Mouse (Mus musculus) v-Abl transformed pro-B cells (cell line): Measurements from ENCODE around the gene Dnah7c.
"Not testable (repeated sequence)": the region's sequence is repeated elsewhere in the genome, so short reads cannot be mapped to it uniquely, and the experiment has no call there.

ENCODE experiments used
- in situ Hi-C, 2 experiments: fragments of 400-800 bp; cut with MboI; formaldehyde crosslinking; loops; one replicate each; pipeline ENCODE4 v1.15.1; 2025; ENCODE audit not compliant: unreplicated experiment in 2 of 2

The Dnah7c gene

DNA sequence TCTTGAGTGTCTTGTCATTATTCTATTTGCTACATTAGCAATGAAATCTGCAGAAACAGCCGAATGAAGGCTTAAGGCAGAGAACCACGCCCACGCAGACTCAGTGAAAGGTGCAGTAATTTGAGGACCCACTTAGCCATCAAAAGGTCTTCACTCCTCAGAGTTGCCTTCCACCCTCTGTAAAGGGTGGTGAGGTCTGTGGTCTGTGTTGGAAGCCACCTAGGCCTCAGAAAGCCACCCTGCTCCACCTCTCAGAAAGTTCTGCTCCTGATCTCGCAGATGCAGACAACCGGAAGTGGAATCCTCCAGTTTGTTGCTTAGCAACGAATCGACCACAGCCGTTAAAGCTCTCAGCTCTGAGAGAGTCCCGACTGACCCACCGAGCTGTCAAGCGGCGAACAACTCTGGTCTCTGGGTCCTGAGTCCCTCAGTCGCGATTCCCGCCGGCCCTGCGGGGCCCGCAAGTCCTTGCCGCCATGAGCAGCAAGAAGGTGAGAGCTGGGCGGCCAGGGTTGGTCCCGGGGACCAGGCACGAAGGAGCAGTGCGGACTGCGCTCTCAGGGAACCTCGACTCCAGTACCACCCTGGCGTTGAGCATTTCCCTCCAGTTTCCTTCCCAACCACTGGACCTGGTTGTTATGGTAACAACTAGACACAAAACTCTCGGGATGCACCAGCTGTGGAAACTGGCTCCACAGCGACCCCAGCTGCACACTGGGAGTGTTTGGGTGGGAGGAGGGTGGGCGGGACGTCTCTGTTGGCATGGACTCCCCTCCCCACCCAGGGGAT lies at the start of gene Dnah7c:
Dnah7c (plus strand) TSS at position 456 of the 789 bp plus-strand sequence.
- in situ Hi-C loops: loop anchor here in 1 of 2 experiments (10.0 to 25.0 kb wide), 2 partner anchors 487 to 549 kb away; no protein-coding TSS in a partner anchor

DNA sequence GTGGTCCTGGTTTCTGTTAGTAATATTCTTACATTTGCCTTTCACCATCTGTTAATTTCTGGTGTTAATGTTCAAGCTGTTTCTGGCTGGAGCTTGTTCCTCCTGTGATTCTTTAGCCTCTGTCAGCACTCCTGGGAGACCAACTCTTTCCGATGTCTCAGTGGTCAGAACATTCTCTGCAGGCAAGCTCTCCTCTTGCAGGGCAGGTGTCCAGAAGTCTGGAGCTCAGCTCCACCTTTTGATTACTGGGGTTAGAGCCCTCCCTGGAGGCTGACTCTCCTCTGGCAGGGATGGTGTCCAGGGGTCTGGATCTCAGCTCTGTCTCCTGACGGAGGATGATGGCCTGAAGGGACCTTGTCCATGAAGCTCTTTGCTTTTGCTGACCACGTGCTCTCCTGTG lies 44.8 kb upstream of the Dnah7c start:
- in situ Hi-C loops: not testable (repeated sequence)

DNA sequence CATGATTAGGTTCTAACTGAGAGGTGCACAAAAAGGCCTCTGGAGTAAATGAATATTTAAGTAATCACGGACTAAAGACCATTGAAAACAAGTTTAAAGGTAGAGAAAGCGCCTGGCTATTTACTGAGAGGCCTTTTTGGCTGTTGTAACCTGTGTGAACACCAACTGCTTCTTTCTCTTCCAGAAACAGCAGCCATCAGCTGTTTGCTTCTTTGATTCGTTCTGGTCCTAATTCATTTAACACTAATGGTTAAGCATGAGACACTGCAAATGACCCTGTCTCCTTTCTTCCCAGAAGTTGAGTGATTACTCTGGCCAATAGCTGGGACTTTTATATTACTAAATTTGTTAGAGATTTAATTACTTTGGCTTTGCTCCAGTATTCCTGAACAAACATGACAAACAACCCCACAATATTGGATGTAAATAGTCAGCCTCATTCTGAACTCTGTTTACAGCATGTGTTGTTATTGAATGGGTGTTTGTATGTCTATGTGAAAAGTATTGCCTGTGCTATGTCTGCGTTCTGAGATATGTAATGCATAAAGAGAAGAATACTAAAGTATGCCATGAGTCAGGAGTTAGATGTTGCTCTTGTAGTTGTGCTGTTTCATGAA lies 30.6 kb upstream of the Dnah7c start:
- in situ Hi-C loops: not testable (repeated sequence)

DNA sequence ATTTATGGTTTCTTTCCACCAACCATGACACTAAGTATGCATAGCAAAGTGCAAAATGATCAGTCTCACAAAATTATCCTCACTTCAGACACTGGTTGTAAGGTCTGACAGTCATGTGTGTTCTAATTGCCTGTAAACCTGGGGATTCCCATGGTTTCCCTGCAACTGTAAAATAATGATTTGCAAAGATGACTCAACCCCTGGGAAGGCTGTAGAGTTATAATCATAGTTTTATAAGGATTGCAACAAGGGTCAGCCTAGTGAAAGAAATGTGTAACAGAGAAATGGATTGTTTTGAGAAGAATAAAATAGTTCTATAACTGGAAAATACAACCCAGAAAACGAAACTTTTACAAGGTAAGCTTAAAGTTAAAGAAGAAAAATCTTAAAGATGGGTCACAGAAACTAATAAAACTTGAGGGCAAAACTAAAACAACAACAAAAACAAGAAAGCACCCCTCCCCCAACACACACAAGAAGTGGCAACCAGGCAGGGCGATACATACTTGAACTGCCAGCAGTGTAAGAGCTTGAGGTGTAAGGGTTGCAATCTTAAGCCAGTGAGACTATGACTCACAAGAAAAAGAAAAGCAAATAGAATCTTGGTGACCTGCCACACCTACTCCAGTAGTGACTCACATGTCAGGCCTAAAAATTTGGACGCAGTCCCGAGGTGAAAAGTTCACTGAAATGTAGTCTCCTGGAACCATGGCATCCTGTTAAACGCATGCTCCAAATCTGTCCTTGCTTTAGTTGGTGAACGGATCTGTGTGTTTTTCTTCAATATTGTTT lies 16.9 kb upstream of the Dnah7c start:
- in situ Hi-C loops: no loop called here

DNA sequence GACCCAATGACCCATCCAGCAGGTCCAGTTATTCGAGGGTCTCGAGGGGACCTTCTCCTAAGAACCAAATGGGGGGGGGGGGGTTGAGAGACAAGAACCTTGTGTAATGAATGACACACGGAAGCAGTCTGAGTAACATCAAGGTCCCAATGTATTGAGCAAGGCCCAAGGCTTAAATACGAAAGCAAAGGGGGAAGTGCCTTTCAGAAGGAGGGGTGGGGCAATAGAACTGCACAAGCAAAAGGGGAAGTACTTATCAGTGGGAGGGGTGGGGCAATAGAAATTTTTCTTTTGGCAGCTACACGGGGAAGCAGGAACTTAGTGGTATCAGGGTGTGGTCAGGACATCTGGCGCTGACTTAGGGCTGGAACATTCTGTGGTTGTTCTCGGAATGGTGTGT lies 10.6 kb upstream of the Dnah7c start:
- in situ Hi-C loops: loop anchor here in 1 of 2 experiments (10.0 kb wide), 1 partner anchor 590 kb away; no protein-coding TSS in a partner anchor

DNA sequence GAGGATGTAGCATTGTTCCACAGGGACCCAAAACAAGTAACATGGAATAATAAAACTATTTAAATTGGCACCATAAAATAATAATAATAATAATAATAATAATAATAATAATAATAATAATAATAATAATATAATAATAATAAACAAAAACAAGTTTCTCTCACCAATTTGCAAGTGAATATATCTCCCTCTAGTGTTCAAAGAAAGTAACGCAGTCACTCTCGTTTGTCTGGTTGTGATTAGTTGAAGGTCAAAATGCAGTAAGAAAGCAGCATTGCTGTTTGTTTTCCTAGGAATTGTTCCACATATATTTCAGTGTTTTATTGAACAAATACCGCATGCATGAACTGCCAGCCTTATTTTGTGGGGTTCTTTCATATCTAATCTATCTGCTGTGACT lies 8.4 kb upstream of the Dnah7c start:
- in situ Hi-C loops: loop anchor here in 1 of 2 experiments (10.0 kb wide), 1 partner anchor 592 kb away; no protein-coding TSS in a partner anchor

DNA sequence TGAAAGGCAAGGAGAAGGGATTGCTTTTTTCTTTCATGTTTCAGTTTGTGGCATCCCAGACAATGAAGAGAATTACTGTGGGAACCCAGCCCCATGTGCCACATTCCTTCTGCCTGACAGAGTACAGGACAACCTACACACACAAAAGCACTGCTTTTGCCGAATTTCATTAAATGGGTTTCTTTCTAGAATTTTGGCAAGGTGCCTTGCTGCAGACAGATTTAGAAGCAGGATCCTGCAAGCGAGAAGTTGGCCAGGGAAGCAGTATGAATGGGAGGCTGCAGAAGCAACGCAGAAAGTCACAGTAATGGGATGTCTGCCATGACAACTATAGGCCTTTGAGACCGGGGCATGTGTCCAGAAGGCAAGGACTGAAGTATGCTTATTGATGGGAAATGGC lies 6.4 kb upstream of the Dnah7c start:
- in situ Hi-C loops: loop anchor here in 1 of 2 experiments (10.0 kb wide), 1 partner anchor 594 kb away; no protein-coding TSS in a partner anchor

DNA sequence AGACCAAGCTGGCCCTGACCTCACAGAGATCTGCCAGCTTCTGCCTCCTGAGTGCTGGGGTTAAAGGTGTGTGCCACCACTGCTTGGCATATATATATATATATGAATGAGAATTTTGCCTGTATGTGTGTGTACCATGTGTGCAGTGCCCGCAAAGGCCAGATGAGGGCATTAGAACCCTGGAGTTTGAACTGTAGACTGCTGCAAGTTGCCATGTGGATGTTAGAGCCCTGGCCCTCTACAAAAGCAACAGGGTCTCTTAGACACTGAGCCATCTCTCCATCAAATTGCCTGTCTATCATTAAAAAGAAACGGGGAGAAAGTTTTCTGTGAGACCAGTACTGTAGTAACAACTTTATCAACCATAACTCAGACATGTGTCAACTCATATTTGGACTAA lies 3.0 kb downstream of the Dnah7c start:
- in situ Hi-C loops: loop anchor here in 1 of 2 experiments (10.0 to 25.0 kb wide), 2 partner anchors 484 to 546 kb away; no protein-coding TSS in a partner anchor

DNA sequence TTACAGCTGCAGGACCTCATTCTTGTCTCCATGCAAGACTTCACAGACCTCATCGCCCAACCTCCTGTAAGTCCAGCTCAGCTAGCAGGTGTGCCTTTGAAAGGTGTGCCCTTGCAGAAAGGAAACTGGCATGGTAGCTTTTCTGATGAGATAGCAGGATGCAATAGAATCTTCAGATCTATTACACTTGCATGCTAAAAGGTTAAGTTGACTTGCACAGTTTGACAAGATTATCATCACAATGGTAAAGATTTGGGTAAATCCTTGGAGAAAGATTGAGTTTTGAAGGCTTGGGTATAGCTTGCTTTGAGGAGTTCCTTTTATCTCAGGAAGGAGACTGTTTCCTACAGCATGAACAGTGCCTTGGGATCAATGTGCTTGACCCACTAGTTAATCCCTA lies 89.3 kb downstream of the Dnah7c start:
- in situ Hi-C loops: not testable (repeated sequence)

DNA sequence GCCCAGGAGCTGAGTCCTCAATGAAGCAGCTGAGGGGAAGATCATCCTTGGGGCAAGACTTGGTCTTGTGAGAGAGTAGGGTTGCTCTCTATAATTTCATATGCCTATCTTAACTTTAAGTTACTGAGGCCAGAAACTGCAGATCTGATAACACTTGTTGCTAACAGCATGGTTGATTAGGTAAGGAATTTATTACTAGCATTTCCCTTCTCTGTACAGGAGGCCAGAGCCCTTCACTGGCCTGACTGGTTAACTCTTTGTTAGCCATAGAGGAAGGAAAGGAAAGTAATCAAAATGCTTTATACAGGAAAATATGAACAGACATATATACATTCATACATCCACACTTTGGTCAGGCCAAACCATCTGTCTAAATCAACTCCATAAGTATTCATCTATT lies 95.6 kb downstream of the Dnah7c start:
- in situ Hi-C loops: no loop called here

DNA sequence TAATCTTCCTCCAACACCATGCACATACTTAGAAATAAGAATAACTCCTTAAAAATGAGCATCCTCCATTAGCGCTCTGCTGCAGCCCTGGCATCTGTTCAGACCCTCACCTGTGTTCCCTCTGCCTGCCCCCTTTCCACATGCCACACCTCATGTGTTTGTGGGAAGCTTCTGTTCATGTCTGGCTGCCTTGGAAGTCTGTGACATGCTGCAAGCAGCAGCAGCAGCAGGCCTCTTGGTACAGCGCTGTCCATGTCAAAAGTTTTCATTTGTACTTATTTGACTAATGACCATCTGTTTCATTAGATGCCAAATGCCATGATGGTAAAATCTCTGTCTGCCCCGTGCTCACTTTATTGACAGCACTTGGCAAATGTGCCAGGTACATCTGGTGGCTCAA lies 101.1 kb downstream of the Dnah7c start:
- in situ Hi-C loops: not testable (repeated sequence)

DNA sequence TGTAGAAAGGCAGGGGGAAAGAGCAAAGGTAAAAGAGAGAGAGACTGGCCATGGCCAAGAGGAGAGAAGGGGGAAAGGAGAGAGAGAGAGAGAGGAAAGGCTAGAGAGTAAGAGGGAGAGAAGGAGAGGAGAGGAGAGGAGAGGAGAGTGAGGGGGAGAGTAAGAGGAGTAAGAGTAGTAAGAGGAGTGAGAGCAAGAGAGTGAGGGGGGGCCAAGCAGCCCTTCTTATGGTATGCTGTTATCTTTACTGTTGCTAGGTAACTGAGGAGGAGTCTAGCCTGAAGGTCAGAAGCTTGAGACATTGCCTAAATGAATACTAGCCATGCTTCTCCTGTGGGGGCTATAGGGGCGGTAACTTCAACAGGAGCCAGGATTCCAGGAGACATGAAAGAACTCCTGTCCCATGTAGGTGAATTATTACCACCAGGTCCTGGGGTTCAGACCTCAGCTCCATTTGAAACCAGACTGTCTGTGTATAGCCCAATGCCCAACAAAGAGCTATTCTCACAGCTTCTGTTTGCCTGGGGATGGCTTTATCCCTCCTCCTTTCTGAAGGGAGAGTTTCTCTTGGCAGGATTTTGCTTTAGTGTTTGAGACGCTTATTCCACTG lies 119.5 kb downstream of the Dnah7c start:
- in situ Hi-C loops: no loop called here

DNA sequence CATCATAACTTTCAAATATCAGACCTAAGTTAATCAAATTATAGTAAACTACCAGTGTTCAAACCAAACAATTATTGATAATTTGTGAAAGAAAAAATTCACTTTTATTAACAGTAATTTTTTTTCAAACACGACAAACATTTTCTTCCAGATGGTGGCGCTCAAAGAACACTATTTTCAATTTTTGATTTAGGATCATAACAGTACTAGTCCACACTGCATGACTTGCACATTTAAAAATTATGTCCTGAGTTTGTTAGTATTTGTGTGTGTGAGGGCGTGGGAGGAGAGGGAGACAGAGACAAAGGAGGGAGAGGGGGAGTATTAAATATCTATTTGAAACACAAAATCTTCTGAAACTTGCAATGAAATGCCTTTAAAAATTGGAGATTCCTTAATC lies 155.0 kb downstream of the Dnah7c start:
- in situ Hi-C loops: loop anchor here (25.0 kb wide), 2 partner anchors 357 to 382 kb away; no protein-coding TSS in a partner anchor

DNA sequence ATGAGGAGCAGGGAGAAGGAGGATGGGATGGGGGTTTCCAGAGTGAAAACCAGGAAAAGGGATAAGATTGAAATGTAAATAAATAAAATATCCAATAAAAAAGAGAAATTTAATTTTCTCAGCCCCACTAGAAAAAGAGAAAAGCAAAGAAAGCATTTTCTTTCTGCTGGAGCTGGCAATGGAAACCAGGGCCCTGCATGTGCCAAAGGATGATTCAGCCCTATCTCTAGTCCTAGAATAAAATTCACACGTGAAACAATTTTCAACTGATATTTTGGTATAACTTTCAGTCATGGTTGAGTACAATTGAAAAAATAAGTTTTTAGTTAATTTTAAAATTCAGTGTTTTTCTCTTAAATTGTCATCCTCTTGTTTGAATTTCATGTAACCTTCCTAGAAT lies 168.4 kb downstream of the Dnah7c start:
- in situ Hi-C loops: loop anchor here (25.0 kb wide), 2 partner anchors 343 to 368 kb away; no protein-coding TSS in a partner anchor

DNA sequence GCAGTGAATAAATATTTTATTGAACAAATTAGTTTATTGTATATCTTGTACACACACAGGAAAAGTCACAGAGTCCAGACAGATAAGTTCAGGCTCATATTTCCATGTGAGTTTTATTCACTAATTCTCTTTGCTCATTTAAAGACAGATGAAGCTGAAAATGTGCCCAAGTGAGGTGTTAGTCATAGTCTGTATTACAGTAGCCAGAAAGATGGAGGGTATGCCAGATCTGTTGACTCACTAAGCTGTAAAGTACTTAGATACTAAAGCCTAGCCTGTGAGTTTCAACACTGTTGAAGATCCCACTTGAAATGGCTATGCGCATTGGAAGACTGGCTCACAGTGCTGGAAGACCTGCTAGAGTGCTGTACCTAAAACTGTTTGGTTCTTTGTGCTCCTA lies 171.0 kb downstream of the Dnah7c start:
- in situ Hi-C loops: loop anchor here (25.0 kb wide), 2 partner anchors 341 to 366 kb away; no protein-coding TSS in a partner anchor

DNA sequence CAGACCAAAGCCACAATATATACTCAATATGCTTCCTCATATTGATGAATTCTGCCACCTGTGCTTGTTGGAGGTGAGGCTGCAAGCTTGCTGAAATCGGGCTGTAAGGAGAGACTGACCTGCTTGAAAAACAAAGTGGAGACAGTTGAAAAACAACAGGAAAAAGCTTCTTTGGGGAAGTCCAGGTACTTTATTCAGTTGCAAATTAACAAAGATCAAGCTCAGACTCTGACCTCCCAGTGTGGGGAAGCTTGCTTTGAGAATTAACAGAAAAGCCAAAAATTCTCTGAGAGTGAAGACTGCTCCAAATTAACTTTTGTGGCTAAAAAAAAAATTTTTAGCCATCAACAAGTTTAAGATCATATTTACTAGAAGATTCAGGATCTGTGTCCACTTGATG lies 194.9 kb downstream of the Dnah7c start:
- in situ Hi-C loops: no loop called here

DNA sequence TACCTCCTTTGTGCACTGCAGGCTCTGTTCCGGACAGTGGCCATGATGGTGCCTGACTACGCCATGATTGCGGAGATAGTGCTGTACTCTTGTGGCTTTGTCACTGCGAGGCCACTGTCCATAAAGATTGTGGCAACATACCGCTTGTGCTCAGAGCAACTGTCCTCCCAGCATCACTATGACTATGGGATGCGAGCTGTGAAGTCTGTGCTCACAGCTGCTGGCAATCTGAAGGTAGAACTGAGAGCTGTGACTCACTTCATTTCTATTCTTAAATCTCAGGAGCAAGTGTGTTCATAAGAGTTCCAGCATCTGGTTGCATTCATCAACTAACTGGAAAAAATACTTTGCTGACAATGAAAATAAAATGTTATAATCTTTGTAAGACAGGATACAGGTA lies 200.5 kb downstream of the Dnah7c start:
- in situ Hi-C loops: not testable (repeated sequence)

DNA sequence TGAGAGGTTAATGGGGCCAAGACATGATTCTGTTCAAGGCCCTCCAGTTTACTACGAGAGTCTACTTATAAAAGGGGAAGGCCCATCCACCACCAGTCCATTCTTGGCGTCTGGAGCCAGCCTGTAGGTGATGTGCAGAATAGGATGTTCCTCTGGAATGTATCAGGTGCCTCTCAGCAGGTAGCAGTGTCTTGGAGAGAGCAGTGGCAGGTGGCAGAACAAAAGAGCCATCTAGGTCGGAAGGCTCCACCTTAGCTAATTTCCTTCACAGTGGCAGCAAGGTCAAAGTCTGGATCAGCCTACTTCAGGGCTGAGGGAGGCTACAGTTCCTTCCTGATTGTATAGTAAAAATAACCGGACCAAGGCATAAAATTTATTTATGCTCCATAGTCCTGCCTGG lies 224.4 kb downstream of the Dnah7c start:
- in situ Hi-C loops: not testable (repeated sequence)

DNA sequence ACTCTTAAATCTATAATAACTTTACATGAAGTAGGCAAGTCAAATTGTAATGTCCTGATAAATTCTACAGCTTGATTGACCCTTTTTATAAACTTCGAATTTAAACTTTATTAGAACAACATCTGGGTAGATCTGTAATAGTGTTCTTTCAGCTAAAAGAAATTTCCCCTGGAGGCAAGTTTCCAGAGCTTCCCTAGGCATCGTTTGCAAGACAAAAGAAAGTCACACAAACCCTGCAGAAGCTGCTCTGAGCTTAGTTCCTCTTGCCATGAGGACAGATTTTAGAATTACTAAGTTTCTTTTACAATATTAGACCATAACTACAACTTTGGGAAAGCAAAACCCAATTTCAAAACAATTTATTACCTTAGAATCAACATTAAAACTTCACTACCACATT lies 227.3 kb downstream of the Dnah7c start:
- in situ Hi-C loops: not testable (repeated sequence)

DNA sequence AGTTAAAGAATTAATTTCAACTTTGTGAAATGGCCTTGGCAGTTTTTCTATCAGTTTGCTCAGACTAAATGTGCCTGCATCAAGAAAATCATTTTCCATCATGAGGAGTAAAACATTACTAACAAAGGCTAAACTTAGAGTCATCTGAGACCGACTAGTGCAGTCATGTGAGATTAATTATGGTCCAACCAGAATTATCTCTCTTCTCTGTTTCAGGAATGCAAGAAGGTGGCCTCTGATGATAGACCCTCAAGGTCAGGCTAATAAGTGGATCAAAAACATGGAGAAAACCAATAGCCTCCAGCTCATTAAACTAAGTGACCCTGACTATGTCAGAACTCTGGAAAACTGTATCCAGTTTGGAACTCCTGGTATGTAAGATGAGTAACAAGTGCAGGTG lies 299.4 kb downstream of the Dnah7c start:
- in situ Hi-C loops: not testable (repeated sequence)
